Mouse (Mus musculus): Measurements from ENCODE around the gene Nqo2.
"Not testable (repeated sequence)": the region's sequence is repeated elsewhere in the genome, so short reads cannot be mapped to it uniquely, and the experiment has no call there.

The Nqo2 gene

GRCm38 (mm10) chr13:33964206-33965046 is at the start of gene Nqo2:
Gene Nqo2, plus strand, starts transcription at chr13:33964687.
- peak; percentile 34 to 35 for DNase-seq

DNA sequence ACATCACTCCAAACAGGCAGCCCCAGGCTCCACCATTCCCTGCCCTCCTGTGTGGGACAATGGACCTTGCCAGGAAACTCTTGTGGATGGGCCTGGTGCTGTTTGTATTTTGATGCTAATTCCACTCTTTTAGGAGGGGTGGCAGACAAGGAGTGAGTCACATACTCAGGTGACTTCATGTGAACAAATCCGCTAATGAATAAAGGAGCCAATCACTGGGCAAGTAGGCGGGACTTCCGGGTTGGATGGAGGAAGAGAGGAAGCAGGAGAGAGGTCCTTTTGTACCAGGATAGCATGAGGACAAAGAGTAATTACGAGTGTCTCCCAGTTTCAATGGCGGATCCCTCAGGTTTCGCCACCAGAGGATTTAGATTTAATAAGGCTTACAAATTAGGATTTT is 43.4 kb upstream of the Nqo2 start:
- DNase-seq: no peak

- no peak for DNase-seq
Observed at GRCm38 (mm10) chr13:33921699-33922098, 42.8 kb upstream of the Nqo2 start.

DNA sequence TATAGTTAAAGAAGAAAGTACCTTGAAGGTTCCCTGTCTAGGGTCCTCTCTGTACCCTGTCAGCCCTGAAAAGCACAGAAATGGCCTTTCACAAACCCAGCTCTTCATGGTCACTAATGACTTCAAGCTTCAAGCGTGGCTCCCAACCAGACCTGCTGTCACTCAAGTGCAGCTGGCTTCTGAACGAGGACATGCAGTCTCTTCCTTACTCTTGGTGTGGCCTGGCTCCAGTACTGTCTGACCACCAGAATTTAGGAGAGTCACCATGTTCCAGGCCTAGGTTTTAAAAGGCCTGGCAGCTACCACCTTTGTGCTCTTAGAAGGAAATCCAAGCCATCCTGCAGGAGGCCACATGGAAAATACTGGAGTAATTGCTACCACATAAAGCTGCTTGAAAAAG is 34.2 kb upstream of the Nqo2 start:
- no peak for DNase-seq

DNA sequence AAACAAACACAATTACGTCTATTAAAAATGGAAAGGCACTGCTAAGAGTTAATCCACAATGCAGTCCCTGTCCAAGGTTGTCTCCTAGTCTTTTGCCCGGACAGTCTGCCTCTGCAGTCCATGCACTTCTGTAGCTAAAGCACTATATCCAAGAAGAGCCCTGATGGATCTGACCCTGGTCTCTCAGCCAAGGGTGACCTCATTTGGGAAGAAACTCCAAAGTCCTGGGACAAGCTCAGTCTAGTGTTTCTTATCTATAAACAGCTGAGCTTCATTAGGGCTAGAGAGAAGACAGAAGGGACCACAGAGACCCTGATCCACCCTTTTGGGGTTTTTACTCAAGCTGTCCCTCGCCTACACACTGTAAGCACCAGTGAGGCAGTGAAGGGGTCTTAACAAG is 33.6 kb upstream of the Nqo2 start:
- DNase-seq: no peak

DNA sequence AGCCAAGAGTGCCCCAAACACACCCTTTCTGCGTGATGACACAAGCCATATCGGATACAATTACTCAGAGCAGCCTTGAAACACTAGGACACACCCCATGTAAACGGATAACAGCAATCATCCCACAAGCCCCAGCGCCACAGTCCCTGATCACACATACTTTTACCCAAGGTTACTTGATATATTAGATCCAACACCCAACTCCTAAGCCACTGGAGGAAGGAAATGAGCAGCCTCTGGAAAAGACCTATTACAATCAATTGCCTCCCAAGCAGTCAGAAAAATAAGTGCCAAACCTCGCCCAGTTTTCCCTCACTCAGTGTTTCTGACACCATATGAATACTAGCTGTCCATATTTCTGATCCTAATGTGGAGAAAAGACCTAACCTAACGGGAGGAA is 29.7 kb upstream of the Nqo2 start:
- no peak for DNase-seq

DNA sequence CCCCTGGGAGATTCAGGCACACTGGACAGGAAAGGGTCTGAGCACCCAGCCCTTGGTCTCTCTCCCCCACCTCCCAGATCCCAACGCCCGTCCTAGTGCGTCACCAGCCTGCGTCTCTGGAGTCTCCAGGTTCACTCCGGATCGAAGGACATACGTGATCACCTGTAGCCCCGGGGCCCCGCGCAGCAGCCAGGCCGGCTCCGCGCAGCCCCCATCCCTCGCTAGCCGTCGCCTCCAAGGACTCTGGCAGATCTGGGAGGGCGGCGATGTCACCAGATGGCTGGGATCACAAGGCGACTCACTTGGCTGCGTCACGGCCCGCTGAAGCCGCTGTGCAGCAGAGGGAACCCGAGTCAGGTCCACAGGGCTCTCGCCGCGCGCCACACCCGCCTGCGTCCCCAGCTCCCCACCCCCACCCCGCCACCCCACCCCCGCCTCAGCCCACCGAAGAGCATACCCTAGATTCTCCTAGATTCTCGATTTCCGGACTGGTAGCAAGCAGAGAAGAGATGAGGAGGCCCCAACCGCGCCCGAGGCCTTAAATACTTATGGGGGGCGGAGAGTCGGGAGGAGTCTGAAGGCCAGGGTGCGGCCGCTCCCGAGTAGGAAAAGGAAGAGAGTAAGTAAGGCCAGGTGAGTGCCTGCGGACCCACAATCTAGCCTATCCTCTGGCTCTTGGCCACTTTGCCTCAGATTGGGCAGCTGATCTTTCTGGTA is 28.9 kb upstream of the Nqo2 start:
- DNase-seq: peak; percentile 4 to 9

DNA sequence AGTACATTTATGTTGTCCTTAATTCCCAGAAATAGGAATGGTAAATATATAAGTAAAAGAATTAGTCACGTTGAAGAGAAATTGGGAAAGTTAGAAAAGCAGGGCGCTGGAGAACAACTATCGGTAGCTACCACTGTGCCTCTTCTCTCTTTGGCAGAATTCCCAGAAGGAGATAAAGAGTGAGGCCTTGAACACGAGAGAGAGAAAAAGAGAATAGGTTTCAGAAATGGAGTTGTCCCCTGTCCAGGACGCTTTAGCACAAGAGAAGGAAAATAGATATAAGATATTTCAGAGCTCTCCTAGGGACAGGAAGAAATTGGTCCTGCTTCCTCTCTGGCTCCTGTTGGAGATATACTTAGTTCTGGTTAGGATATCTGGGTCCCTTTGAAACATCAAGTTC is 27.3 kb upstream of the Nqo2 start:
- no peak for DNase-seq

DNA sequence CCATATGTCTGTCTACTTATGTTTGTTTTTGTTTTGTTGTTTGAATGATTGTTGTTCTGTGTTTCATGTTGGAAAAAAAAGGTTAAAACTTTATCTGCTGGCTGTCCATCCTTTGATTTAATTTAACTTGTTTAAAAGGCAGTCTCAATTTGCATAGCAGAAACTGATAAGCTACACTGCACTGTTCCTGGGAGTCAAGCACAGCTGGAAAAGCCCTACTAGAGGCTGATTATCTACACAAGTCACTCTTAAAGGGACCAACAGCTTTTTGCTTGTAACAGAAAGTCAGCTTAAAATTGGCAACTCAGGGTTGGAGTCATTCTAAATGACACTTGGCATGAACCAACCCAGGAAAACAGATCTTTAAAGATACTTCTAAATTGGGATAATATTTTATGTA is 26.9 kb upstream of the Nqo2 start:
- DNase-seq: not testable (repeated sequence)

DNA sequence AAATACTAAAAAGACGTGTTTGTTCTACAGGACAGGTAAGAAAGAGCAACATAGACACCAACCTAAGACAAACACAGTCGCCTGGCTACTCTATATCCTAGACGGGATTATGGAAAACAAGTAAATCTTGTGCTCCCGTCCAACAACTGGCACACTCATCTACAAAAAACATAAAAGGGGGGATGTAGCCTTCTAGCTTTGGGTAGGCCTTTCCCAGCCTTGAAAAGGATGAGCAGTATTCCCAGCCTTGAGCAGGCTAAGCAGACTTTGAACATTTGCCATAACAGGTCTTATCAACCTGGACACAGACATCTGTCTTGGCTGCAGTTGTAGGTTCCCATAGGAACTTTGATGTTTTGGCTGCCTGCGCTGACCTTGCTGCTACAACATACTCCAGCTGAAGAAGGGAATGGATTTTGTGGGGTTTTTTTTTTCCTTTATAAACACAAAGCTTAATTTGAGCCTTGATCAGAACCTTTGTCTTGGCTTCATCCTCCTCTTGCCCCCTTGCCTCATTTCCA is 23.1 kb upstream of the Nqo2 start:
- DNase-seq: no peak

GRCm38 (mm10) chr13:33942212-33942779 is 22.2 kb upstream of the Nqo2 start:
- peak; percentile 10 to 21 for DNase-seq

GRCm38 (mm10) chr13:33951308-33952074 is 13.0 kb upstream of the Nqo2 start:
- DNase-seq: no peak

DNA sequence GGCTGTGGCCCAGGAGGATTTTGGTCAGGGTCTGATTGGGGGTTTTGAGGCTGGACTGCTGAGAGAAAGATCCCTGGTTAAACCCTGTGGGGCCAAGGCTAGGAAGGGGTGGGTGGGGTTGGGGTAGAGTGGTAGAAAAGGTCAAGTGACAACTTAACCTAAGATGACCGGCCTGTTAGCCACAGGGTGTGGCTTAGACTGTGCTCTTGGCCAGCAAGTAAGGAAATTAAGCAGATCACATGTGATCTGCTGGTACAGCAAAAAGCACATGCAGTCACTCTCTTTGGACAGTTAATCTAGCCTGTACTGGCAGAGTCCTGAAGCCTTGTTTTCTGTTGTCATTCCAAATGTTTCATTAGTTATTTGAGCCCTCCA is 12.4 kb upstream of the Nqo2 start:
- DNase-seq: no peak

DNA sequence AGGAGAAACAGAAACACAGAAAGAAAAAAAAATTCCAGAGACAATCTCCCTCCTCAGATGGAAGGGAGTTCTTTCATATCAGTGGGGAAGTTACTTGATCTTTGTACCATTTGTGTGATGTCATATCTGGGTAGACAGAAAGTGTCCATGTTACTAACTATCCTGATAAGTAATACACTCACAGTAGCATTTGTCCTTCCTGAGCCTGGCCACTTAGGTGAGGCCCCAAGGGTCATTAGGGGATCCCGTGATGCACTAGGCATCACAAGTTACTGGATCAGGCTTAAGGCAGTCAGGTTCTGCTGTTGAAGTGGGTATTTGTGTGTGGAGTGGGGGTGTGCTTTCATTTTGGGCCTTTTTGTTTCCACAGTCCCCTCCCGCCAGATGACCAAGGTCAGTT is 11.5 kb upstream of the Nqo2 start:
- DNase-seq: no peak

DNA sequence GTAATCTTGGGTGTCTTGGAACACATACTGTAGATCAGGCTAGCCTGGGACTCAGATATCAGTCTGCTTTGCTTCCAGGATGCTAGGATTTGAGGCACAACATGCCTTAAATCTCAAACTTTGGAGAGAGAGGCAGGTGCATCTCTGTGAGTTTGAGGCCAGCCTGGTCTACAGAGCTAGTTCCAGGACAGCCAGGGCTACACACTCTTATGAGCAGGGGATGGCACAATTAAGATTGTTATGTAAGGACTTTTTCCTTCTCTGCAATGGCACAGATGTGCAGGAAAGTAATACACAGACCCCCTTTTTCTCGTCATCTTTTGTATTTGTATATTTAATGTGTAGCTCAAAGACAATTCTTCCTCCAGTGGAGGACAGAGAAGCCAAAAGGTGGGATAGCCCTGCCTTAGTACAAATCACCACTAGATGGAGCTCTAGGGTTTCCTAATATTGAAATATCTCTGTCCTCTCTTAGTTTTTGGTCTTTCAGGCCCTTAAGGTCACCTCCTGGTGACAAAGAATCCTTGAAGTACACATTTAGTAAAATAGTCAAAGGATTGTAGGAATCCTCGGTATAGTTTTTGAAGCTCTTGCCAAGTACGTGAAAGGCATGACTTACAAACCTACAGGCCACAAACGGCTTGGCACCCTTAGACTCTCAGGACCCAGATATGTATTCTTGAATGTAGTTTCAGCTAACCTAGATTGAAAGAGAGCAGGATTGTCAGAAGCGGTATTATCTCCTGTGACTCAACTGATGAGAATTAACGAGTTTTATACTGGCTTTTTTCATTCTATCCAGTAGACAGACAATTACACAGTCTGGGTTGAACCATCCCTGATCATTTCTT is 7.7 kb upstream of the Nqo2 start:
- DNase-seq: no peak

- no peak for DNase-seq
Observed at GRCm38 (mm10) chr13:33959771-33960170, 4.7 kb upstream of the Nqo2 start.

DNA sequence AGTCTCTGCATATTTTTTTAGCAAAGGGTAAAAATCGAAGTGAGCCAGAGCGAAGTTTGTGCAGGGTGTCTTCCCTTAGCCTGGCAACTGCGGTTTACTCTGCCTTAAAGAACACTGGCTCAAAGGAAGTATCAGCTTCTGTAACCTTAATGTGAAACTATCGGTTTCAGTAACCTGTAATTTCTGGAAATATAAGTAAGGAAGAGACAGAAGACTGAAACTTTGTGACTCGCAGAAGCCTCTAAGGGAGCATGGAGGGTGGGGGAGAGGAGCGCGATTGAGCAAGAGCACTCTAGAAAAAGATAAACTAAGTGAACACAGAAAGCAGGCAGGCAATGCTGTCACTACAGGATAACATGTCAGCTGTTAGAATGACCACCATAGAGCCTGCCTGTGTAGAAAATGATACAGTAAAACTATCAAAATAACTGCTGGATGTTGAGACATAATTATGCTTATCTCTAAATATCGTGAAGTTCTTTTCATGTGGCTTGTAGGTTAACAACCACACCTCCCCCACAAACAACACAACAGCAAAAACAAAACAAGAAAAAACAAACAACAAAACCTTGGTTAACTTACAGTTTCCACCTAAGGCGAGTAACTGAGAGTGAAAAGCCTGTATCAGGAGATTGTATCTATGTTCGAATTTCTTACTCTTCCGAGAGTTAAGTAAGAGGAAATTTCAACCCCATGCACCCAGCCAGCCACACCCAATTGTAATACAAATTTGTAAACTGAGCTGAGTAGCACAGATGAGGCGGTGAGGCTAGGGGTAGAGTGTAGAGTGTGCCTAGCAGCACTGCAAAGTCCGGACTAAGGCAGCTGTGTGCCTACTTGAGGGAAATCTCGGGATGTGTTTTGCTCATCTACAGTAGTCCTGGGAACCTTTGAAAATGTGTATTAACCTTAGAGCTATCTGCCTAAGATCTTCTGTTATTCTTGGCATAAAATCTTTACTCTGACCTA is 853 bp downstream of the Nqo2 start:
- no peak for DNase-seq

DNA sequence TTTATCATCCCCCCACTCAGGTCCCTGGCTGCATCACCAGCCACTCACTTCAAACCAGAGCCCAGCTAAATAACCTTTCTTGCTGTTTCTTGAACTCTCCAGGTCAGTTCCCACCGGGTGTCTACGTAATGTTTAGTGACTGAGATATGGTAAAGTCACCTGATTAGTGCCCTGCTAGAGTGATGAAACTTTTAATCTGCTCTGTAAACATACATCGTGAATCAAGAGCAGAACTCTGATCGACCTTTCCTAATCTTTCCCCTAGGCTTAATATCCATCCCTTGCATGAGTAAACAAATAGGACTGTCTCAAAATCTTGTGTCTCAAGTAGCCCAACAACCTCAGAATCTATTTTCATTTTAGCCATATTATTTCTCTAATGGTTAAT is 1.5 kb downstream of the Nqo2 start:
- no peak for DNase-seq

- DNase-seq: no peak
Observed at GRCm38 (mm10) chr13:33966574-33966973, 2.1 kb downstream of the Nqo2 start.

DNA sequence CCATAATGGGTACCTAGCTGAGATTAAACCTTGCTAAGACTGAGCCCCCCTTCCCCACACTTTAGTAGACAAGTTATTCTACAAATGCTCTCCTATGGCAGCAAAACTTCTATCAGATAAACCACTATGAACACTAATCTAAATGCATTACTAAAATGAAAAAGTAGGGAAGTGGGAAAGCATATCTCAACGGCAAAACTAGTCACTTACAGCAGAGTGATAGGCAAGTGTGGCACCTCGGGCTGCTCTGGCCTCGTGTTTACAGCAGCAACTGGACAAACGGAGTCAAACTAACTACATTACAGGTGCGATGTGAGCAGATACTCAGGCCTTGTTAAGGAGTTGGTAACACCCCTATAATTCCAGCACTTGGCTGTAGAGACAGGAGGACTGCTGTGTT is 25.1 kb downstream of the Nqo2 start:
- no peak for DNase-seq

DNA sequence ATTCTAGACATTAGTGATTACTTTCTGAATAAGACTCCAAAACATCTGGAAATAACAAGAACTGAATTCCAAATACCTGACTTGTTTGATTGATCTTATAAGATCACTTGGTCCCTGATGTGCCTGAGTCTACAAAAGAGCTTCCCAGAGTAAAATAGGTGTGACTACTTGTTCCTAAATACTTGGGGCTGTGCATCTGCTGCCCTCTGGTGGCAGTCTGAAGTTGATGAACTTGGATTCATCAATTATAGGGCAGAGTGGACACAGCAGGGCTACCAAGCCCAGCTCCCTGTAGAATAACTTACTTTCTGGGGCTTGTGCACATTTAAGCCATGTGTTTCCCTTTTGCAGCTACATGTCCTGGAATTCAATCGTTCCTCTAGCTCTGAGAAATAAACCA is 30.7 kb downstream of the Nqo2 start:
- peak; percentile 48 to 52 for DNase-seq
